Mouse (Mus musculus): ENCODE data around the gene Thrb.
A peak's percentile ranks its signal among the peaks of the same experiment; 100 is the strongest.
"Not testable (repeated sequence)": the region's sequence is repeated elsewhere in the genome, so short reads cannot be mapped to it uniquely, and the experiment has no call there.

Gene Thrb

DNA sequence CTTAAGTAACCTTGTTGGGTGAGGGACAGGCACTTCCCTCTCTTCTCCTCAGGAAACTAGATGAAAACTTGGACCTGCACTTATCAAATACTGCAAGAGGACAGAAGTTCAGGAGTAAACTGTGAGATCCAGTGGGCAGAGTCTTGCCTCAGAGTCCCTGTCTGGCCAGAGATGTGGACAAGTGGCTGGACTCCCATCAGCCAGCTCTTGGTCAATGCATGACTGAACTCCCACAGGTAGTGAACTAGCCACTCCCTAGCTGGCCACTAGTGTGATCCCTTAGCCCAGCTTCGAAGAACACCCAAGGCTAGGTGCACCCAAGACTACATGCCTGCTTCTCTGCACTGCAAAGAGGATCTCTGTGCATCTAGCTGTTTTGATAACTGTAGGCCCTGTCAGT, 234.7 kb downstream of the Thrb start:
- no peak for DNase-seq

DNA sequence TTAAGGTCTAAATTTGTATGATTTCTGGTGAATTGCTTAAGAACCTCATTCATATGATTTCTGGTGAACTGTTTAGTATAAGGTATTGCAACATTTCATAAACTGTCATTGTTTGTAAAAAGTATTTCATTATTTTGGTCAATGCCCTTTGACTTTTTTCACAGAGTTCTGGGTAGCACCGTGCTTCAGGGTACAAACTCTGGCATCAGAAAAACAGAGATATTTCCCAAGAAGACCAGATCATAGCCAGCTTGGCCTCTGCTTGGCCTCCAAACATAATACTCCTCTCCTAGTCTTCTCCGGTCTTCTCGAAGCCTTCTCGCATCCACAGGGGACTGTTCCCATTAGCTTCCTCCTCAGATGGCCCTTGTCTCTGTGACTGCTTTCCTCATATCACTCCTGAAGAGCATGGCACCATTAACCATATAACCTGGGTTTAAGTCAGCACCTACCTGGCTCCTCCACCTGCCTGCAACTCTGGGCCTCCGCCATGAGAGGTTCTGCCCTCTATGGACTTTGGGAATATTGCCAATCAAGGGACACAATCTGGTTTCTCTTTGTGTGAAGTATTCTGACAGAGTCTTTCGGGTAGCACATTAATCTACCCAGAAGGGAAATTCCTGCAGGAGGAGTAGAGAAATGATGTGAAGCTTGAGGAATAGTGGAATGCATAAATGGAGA, 239.8 kb downstream of the Thrb start:
- no peak for DNase-seq

DNA sequence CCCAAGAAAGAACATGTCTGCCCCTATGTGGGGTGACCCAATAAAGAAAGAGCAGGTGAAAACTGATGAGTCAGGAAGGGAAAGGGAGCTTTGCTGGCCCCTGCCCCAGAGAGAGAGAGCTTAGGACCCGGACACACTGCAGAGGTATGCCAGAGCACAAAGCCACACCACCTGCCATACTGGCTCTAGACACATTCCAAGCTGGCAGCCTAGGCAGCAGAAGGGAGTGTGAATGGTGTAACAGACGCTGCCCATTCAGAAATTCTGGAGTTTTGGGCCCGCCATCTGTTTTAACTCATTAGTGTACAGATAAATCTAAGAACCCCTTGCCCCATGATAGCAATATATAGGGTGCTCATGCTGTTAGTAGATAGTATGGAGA, 240.3 kb downstream of the Thrb start:
- no peak for DNase-seq

DNA sequence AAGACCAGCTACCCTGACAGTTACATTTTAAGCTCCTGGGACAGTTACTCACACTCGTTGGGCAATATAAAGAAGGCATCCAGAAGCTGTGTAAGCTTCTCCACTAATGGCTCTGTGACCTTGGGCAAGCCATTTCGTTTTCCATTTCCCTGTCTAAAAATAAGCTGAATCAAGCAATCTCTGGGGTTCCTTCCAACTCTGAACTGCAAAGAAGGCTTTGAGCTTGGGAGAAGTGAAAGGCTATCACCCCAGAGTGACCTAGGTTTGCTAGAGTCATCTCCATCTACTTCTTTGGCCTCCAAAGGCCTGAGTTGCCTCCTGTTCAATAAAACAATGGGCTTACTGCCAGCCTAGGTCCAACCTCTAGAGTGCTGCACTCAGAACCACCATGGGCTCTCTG, 242.4 kb downstream of the Thrb start:
- no peak for DNase-seq

DNA sequence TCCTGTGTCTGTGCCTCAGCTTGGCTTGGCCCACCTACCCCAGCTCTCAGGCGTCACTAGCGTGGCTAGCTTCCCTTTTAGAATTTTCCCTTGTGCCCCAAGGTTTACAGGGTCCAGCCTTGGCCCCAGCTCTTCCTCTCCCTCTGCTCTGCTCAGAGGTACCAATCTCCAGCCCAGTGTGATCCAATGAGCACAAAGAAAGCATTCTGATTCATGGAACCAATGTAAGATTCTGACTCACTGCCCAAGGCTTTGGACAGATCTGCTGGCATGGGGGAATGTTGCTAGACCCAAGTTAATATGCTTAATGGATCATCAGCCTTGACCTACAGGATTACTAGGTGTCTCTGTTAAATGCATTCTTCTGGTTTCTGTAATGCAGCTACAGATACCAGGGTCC, 243.1 kb downstream of the Thrb start:
- no peak for DNase-seq

DNA sequence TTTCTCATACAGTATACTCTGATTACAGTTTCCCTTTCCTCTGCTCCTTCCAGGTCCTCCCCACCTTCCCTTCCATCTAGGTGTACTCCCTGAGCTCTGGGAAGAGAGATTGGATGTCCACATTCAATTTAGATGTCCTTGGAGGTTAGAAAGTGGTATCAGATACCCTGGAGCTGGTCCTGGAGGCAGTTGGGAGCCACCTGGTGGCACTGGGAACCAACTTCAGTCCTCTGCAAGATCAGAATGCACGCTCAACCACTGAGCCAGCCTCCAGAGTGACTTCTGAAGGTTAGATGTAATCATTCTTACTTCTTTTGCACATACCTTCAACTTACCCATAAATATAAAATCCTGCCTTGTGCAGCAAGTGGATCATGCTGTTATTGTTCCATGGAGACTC, 244.5 kb downstream of the Thrb start:
- peak; percentile 26 for DNase-seq

GRCm38 (mm10) chr14:17905627-17906026, 245.6 kb downstream of the Thrb start:
- no peak for DNase-seq

GRCm38 (mm10) chr14:17906931-17907330, 246.9 kb downstream of the Thrb start:
- no peak for DNase-seq

DNA sequence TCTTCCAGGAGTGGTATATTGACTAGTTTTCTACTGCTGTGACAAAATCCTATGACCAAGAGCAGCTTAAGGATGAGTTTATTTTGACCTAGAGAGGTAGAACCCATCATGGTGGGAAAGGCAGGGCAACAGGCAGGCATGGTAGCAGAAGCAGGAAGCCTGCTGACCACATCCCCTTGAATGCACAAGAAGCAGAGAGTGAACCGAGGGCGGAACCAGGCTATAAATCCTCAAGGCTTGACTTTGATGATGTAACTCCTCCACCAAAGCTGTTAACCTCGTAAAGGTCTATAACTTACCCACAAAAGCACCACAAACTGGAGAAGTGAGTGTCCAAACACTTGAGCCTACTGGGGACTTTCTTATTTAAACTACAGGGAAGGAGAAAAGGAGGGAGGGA, 251.1 kb downstream of the Thrb start:
- peak; percentile 5 for DNase-seq

- no peak for DNase-seq
Measured at GRCm38 (mm10) chr14:17912573-17913207, 252.6 kb downstream of the Thrb start.

DNA sequence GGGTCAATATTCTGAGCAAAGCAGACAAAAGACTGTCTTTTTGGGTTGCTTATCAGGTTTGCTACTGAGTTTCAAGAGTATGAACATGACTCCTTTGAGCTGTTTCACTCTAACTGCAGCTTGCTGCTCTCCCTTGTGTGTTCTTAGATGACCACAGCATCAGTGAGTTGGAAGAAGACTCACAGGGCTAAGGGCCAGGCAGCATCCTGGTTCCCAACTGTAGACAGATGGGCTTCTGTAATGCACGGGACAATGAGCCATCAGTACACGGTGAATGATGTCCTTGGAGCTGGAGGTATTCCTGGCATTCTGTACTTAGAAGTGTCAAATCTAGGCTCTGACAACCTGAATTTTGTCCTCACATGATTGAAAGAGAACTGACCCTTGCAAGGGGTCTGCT, 255.5 kb downstream of the Thrb start:
- no peak for DNase-seq

DNA sequence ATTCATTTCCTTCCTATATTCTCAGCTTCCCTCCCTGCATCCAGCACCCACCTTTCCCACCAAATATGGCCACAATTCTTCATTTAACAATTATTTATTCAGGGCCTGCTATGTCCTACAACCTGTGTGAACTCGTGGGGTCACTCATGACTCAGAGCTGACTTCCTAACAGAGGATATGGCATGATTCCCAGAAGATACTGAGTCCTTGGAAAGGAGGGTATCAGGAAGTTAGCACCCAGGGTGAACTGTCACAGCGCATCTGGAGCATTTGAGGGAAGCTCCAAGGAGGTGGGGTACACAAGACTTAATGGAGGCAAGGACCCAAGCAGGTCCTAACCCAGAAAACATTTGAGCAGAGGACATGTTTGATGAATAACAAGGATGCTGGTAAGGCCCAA, 256.6 kb downstream of the Thrb start:
- DNase-seq = no peak

GRCm38 (mm10) chr14:17917124-17917763, 257.2 kb downstream of the Thrb start:
- no peak for DNase-seq

DNA sequence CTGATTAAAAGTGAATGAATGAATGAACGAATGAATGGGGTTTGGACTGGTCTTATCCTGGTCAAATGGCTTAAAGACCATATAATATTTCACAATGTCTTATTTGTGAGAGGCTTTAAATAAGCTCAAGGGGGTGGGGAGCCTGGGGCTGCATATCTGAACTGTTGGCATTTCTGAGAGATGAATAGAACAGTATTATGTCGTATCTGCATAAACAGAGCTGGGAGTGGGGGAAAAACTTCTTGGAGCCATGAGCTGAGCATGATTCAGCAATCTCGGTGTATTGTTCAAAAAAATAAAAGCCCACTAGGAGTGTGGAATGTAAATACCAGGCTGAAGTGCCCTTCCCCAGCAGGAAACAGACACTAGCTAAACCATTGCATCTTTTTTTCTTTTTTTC, 257.8 kb downstream of the Thrb start:
- DNase-seq = peak; percentile 47

- DNase-seq = no peak
Measured at GRCm38 (mm10) chr14:17922807-17923704, 263.0 kb downstream of the Thrb start.

- DNase-seq = peak; percentile 62
Measured at GRCm38 (mm10) chr14:17927469-17927868, 267.4 kb downstream of the Thrb start.

- DNase-seq = peak; percentile 10
Measured at GRCm38 (mm10) chr14:17929585-17929984, 269.5 kb downstream of the Thrb start.

DNA sequence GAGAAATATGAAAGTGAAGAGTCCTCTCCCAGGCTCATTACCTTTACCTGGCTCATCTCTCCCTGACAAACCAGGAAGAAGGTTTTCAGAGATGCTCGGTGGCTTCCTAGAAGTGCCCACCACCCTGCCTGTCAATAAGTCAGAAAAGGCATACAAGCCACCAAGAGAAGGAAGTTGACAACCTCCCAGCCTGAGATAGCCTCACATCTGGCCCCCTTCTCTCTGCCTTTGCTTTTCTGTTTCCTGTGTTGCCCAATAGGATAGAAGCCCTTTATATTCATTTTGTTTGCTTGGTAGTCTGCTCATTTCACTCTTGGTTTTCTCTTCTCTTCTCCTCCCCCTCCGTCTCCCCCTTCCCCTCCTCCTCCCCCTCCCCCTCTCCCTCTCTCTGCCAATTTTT, 273.4 kb downstream of the Thrb start:
- DNase-seq = no peak

- DNase-seq = not testable (repeated sequence)
Measured at GRCm38 (mm10) chr14:17934779-17935178, 274.7 kb downstream of the Thrb start.

GRCm38 (mm10) chr14:17954038-17954437, 294.0 kb downstream of the Thrb start:
- no peak for DNase-seq

DNA sequence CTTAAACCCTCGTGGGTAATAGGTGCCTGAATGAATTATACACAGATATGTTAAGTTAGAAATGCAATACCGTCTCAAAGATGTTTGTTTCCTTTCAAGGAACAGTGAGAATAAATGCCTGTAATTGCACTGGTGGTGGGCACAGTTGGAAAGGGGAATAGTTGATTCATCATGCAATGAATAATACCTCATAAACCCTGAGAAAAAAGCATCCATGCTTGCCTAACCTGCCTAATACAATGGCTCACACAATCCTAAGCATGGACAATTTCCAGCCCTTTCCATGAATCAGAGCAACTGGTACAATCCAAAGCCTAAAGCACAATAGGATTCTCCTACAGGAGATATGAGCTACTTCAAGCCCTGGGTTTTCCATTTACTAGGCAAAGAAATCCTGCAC, 299.8 kb downstream of the Thrb start:
- DNase-seq = no peak

GRCm38 (mm10) chr14:17967117-17967726, 307.2 kb downstream of the Thrb start:
- peak; percentile 56 for DNase-seq

GRCm38 (mm10) chr14:17972132-17972531, 312.1 kb downstream of the Thrb start:
- DNase-seq = no peak
